17 mouse cellular contexts compared by ENCODE assay signal in the genomic region with DNA sequence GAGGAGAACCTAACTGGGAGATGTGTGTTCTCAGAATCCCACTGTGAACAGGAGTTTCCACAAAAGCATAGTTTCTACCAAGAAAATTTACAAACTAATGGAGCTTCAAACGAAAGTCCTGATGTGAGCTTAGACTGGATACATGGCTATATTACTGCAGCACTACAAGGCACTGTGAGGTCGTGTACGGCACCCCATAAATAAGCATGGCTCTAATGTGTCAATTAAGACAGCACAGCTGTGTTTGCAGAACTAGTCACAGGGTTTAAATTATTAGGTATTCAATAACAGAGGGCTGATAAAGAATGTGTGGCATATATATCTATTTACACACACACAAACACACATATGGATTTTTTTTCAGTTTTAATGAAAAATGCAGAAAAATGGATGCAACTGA. TPM values are rescaled to one million over a fixed set of nuclear protein-coding genes. Genes with fewer than 3 reads are reported as not detected.
"Had no signal": no experiment of that assay in that cellular context is flagged by ENCODE, and none has a peak within 500 bp of the region (broad histone marks: within the 10 kb centered on the region; RNA-seq: fewer than 3 reads in every experiment).

No protein-coding gene starts in this region.

- H3K4me2 ChIP-seq: liver, embryonic 13.5 days; liver, embryonic 15.5 days; midbrain, embryonic 11.5 days; midbrain, embryonic 13.5 days; midbrain, embryonic 15.5 days; neural tube, embryonic 12.5 days; stomach, embryonic 15.5 days had no signal

- H3K36me3 ChIP-seq: liver, embryonic 13.5 days; liver, embryonic 15.5 days; midbrain, embryonic 13.5 days; midbrain, embryonic 15.5 days; neural tube, embryonic 12.5 days; stomach, embryonic 15.5 days had no signal

- H3K9me3 ChIP-seq: liver, embryonic 13.5 days; liver, embryonic 15.5 days; midbrain, embryonic 13.5 days; midbrain, embryonic 15.5 days; neural tube, embryonic 12.5 days; stomach, embryonic 15.5 days had no signal

- H3K9ac ChIP-seq: liver, embryonic 13.5 days; liver, embryonic 15.5 days; liver, postnatal 0 days; midbrain, embryonic 13.5 days; midbrain, embryonic 15.5 days; neural tube, embryonic 12.5 days; stomach, embryonic 15.5 days had no signal

- H3K27ac ChIP-seq: liver, embryonic 13.5 days; liver, embryonic 15.5 days; macrophage; midbrain, embryonic 13.5 days; midbrain, embryonic 15.5 days; neural tube, embryonic 12.5 days; stomach, embryonic 15.5 days; stomach, postnatal 0 days had no signal

- DNase-seq: liver, embryonic 13.5 days; liver, postnatal 0 days; lung, postnatal 10 days; right cerebral cortex, postnatal 14 days; thymus, adult 2 months; thymus, postnatal 25 days; thymus, postnatal 4 days had no signal

- H3K4me3 ChIP-seq: liver, embryonic 13.5 days; liver, embryonic 15.5 days; megakaryocyte, embryonic 14.5 days; midbrain, embryonic 13.5 days; midbrain, embryonic 15.5 days; neural tube, embryonic 12.5 days; stomach, embryonic 15.5 days had no signal

- H3K27me3 ChIP-seq: liver, embryonic 13.5 days; liver, embryonic 15.5 days; midbrain, embryonic 13.5 days; midbrain, embryonic 15.5 days; neural tube, embryonic 12.5 days; stomach, embryonic 15.5 days had no signal

- ATAC-seq: liver, postnatal 0 days; midbrain, embryonic 13.5 days; midbrain, embryonic 15.5 days had no signal

- H3K4me1 ChIP-seq: liver, embryonic 13.5 days; midbrain, embryonic 13.5 days; midbrain, embryonic 15.5 days; neural tube, embryonic 12.5 days had no signal

RNA-seq across cellular contexts. Expression of gene Ccdc170, which starts 1.4 kb away (rescaled TPM):
- polyA plus RNA-seq: liver, embryonic 13.5 days; liver, embryonic 15.5 days; liver, postnatal 0 days; macrophage; spleen, adult 2 months; stomach, postnatal 0 days had no signal
